ENCODE assay signal across 35 mouse cellular contexts in the genomic region with DNA sequence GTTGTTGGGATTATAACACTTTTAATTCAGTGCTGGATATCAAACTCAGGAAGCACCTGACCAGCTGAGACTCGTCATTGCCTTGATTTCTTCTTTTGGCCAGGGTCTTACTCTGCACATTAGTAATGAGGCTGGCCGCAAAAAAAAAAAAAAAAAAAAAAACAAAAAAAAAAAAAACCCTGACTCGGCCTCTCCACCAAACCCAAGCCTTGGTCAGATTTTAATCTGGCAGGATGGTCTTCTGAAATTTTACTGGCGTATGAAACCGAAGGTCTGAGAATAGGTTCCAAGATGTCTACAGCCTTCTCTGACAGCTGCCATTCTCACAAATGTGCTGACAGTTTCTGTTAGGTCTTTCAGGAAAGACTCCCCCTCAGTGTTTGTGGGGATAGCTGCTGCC.
"Had no signal": no experiment of that assay in that cellular context is flagged by ENCODE, and none has a peak within 500 bp of the region (broad histone marks: within the 10 kb centered on the region; RNA-seq: fewer than 3 reads in every experiment).

No protein-coding gene starts in this region.

- H3K9me3 ChIP-seq: heart, embryonic 10.5 days; heart, embryonic 12.5 days; heart, embryonic 13.5 days; heart, embryonic 15.5 days; hindbrain, embryonic 10.5 days; hindbrain, embryonic 12.5 days; hindbrain, embryonic 13.5 days; hindbrain, embryonic 15.5 days; intestine, embryonic 15.5 days; kidney, embryonic 15.5 days had no signal

- H3K4me2 ChIP-seq: heart, embryonic 11.5 days; heart, embryonic 12.5 days; heart, embryonic 13.5 days; heart, embryonic 15.5 days; hindbrain, embryonic 12.5 days; hindbrain, embryonic 13.5 days; hindbrain, embryonic 14.5 days; hindbrain, embryonic 15.5 days; intestine, embryonic 15.5 days; kidney, embryonic 15.5 days had no signal

- H3K36me3 ChIP-seq: heart, embryonic 10.5 days; heart, embryonic 12.5 days; heart, embryonic 13.5 days; heart, embryonic 15.5 days; hindbrain, embryonic 15.5 days; intestine, embryonic 15.5 days had no signal

- H3K27ac ChIP-seq: heart, embryonic 10.5 days; heart, embryonic 13.5 days; heart, embryonic 15.5 days; hindbrain, embryonic 10.5 days; hindbrain, embryonic 12.5 days; hindbrain, embryonic 13.5 days; hindbrain, embryonic 14.5 days; hindbrain, embryonic 15.5 days; hindbrain, postnatal 0 days; intestine, embryonic 15.5 days; kidney, embryonic 15.5 days; kidney, postnatal 0 days; layer of hippocampus, adult 2 months had no signal

- ATAC-seq: hindbrain, embryonic 16.5 days; hindbrain, postnatal 0 days; inflammation-experienced regulatory T-cells, adult 6 months; intestine, embryonic 15.5 days; intestine, embryonic 16.5 days; intestine, postnatal 0 days had no signal

- DNase-seq: heart, postnatal 10 days; heart, postnatal 14 days; heart, postnatal 36 days; heart, postnatal 4 days; kidney, adult 11 months; kidney, adult 18-20 months; kidney, adult 2 months; kidney, adult 8-10 months; kidney, adult 9 months; kidney, postnatal 10 days; kidney, postnatal 14 days; kidney, postnatal 25 days; kidney, postnatal 36 days; kidney, postnatal 4 days; layer of hippocampus, adult 9-11 months; layer of hippocampus, postnatal 36 days had no signal

- H3K9ac ChIP-seq: heart, embryonic 12.5 days; heart, embryonic 13.5 days; heart, embryonic 15.5 days; hindbrain, embryonic 12.5 days; hindbrain, embryonic 13.5 days; hindbrain, embryonic 14.5 days; hindbrain, embryonic 15.5 days; intestine, embryonic 15.5 days; kidney, embryonic 15.5 days had no signal

- H3K4me3 ChIP-seq: heart, embryonic 10.5 days; heart, embryonic 12.5 days; heart, embryonic 13.5 days; heart, embryonic 15.5 days; hindbrain, embryonic 10.5 days; hindbrain, embryonic 12.5 days; hindbrain, embryonic 13.5 days; hindbrain, embryonic 15.5 days; intestine, embryonic 15.5 days; kidney, embryonic 15.5 days; layer of hippocampus, adult 2 months had no signal

- H3K27me3 ChIP-seq: heart, embryonic 15.5 days; hindbrain, embryonic 12.5 days; hindbrain, embryonic 13.5 days; hindbrain, embryonic 15.5 days; intestine, embryonic 15.5 days; kidney, embryonic 15.5 days had no signal
